Mouse (Mus musculus): ENCODE data around the gene Klhl9.

DNA sequence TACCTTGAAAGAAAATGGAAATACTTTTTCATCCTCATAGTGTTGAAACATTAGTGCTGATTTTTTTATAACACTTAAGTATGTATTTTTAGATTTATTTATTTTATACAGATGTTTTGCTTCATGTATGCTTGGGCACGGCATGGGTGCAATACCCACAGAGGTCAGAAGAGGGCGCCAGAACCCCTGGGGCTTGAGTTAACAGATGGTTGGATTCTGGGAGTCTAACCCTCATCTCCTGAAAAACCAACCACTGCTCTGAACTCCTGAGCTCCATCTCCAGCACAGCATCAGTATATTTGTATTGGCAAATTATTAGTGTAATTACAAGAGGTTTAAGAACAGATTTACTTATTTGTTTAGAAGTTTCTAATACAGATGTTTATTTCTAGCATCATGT, 16.2 kb upstream of the Klhl9 start:
- TF ChIP-seq POLR2A (IDR thresholded peaks at IDR 0.05; ENCODE audit: borderline replicate concordance, low read depth, low read length), result no peak
- TF ChIP-seq CTCF (IDR thresholded peaks at IDR 0.05; ENCODE audit: low read depth, low read length), result peak; percentile 90

Data from bone marrow macrophage, adult 2 months (primary cell).